Mouse (Mus musculus): ENCODE measurements around the gene Irf6. TPM values are rescaled to one million over a fixed set of nuclear protein-coding genes. Genes with fewer than 3 reads are reported as not detected.

Irf6 gene
- total RNA-seq, 2 experiments from 2014 or later, result 0.36 to 0.46 TPM

GRCm38 (mm10) chr1:193156316-193157110 is 3.6 kb downstream of the Irf6 start:
- DNase-seq, result no peak

- no peak for DNase-seq
Measured at GRCm38 (mm10) chr1:193157111-193157492, 4.2 kb downstream of the Irf6 start.

- DNase-seq, result no peak
Measured at GRCm38 (mm10) chr1:193159163-193159562, 6.3 kb downstream of the Irf6 start.

GRCm38 (mm10) chr1:193159613-193160012 is 6.7 kb downstream of the Irf6 start:
- DNase-seq, result no peak

GRCm38 (mm10) chr1:193160317-193161032 is 7.6 kb downstream of the Irf6 start:
- DNase-seq, result peak; percentile 49 to 78

- no peak for DNase-seq
Measured at GRCm38 (mm10) chr1:193167746-193168145, 14.8 kb downstream of the Irf6 start, which contains the start of gene A130010J15Rik. Gene A130010J15Rik, plus strand, starts transcription at chr1:193168046.

GRCm38 (mm10) chr1:193169228-193169627 is 16.3 kb downstream of the Irf6 start:
- DNase-seq, result no peak

GRCm38 (mm10) chr1:193169856-193170255 is 16.9 kb downstream of the Irf6 start:
- no peak for DNase-seq

GRCm38 (mm10) chr1:193172991-193173809 is 20.3 kb downstream of the Irf6 start:
- DNase-seq, result peak; percentile 97

- DNase-seq, result no peak
Measured at GRCm38 (mm10) chr1:193173810-193174129, 20.9 kb downstream of the Irf6 start.

GRCm38 (mm10) chr1:193174143-193174733 is 21.3 kb downstream of the Irf6 start:
- DNase-seq, result no peak

- DNase-seq, result no peak
Measured at GRCm38 (mm10) chr1:193181104-193181503, 28.2 kb downstream of the Irf6 start.

GRCm38 (mm10) chr1:193188257-193188656 is 35.3 kb downstream of the Irf6 start:
- no peak for DNase-seq

- peak in 1 of 2 experiments; percentile 27 for DNase-seq
Measured at GRCm38 (mm10) chr1:193189151-193189621, 36.3 kb downstream of the Irf6 start.

GRCm38 (mm10) chr1:193189771-193190170 is 36.9 kb downstream of the Irf6 start:
- no peak for DNase-seq

GRCm38 (mm10) chr1:193191675-193192283 is 38.9 kb downstream of the Irf6 start:
- no peak for DNase-seq

- no peak for DNase-seq
Measured at GRCm38 (mm10) chr1:193194416-193195140, 41.7 kb downstream of the Irf6 start.

GRCm38 (mm10) chr1:193195169-193195810 is 42.4 kb downstream of the Irf6 start:
- no peak for DNase-seq

GRCm38 (mm10) chr1:193197494-193198205 is 44.7 kb downstream of the Irf6 start:
- DNase-seq, result no peak

- DNase-seq, result no peak
Measured at GRCm38 (mm10) chr1:193198312-193198711, 45.4 kb downstream of the Irf6 start.

Data from adrenal gland, postnatal 36 days (tissue).